Mouse (Mus musculus) ES-E14 (cell line): Measurements from ENCODE around the gene Odaph.

ENCODE experiments used
- CHD2 ChIP-seq: IDR thresholded peaks from 2 replicates; pipeline ENCODE4 v1.6.1; 2014; ENCODE audit warnings: mild to moderate bottlenecking, low read depth, low read length, inconsistent platforms
- HCFC1 ChIP-seq: IDR thresholded peaks from 2 replicates; pipeline ENCODE4 v1.6.1; 2012; ENCODE audit warnings: low read length, inconsistent platforms, borderline replicate concordance; ENCODE audit not compliant: insufficient read depth
- MAFK ChIP-seq: IDR thresholded peaks from 2 replicates; pipeline ENCODE4 v1.6.1; 2014; ENCODE audit warnings: mild to moderate bottlenecking, low read depth, low read length, inconsistent platforms; ENCODE audit not compliant: insufficient read depth
- ZC3H11A ChIP-seq: IDR thresholded peaks from 2 replicates; pipeline ENCODE4 v1.6.1; 2012; ENCODE audit warnings: low read depth, mild to moderate bottlenecking, inconsistent platforms, low read length, borderline replicate concordance
- ZNF384 ChIP-seq: IDR thresholded peaks from 2 replicates; pipeline ENCODE4 v1.6.1; 2012; ENCODE audit warnings: low read depth, low read length, inconsistent platforms

DNA sequence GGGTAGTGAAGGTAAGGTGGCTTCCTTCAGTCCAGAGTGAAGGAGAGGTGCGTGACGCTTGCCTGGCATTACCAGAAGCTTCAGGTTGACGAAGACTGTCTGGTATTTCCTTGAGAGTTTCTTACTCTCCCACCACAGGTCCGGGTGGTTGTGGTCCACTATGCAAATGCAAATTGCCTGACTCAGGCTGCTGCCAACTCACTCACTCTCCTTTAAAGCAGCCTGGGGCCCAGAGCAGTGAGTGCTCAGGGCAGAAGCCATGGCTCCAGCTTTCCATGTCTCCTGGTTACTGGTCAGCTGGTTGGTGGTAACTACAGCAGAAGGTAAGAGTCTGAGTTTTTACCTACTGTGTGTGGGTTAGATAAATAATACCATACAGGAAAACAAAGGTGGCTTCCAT is at the start of gene Odaph:
- TF ChIP-seq MAFK (no peak), ZC3H11A (no peak), CHD2 (no peak), HCFC1 (no peak), ZNF384 (no peak)
